Comparison of ENCODE assay signal across 21 mouse cellular contexts in the genomic region with DNA sequence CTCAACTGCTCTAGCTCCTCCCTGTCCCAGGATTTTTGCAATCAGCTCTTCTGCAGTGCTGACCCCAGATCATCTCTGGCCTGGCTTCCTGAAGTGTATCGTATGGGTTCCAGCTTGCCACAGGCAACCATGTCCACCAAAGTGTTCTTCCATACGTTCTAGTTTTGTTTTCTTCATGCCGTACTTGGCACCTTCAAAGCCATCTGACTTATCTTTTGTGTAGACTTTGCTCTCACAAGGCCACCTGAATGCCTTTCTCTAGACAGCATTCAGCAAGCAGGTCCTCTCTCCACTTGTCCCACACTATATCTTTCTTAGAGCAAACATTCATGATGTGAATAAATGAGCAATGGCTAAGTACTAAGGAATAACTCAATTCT. TPM values are rescaled to one million over a fixed set of nuclear protein-coding genes. Genes with fewer than 3 reads are reported as not detected.
"Had no signal": no experiment of that assay in that cellular context is flagged by ENCODE, and none has a peak within 500 bp of the region (broad histone marks: within the 10 kb centered on the region; RNA-seq: fewer than 3 reads in every experiment).

No protein-coding gene starts in this region.

- H3K27me3 ChIP-seq: liver, embryonic 15.5 days; midbrain, embryonic 12.5 days; neural tube, embryonic 13.5 days; neural tube, embryonic 15.5 days had no signal

- H3K4me1 ChIP-seq: liver, embryonic 15.5 days; neural tube, embryonic 13.5 days; neural tube, embryonic 15.5 days had no signal

- H3K36me3 ChIP-seq: liver, embryonic 15.5 days; midbrain, embryonic 10.5 days; midbrain, embryonic 12.5 days; neural tube, embryonic 13.5 days; neural tube, embryonic 15.5 days had no signal

- DNase-seq: lung, adult 18-20 months; lung, embryonic 14.5 days; lung, postnatal 10 days; lung, postnatal 4 days; right cerebral cortex, postnatal 14 days; spleen, adult 18-20 months; thymus, adult 18-20 months; thymus, postnatal 14 days; thymus, postnatal 36 days had no signal

- H3K9ac ChIP-seq: liver, embryonic 15.5 days; lung, embryonic 14.5 days; midbrain, embryonic 12.5 days; neural tube, embryonic 13.5 days; neural tube, embryonic 15.5 days had no signal

- H3K4me3 ChIP-seq: liver, embryonic 15.5 days; midbrain, embryonic 10.5 days; midbrain, embryonic 12.5 days; myocyte; neural tube, embryonic 13.5 days; neural tube, embryonic 15.5 days had no signal

- ATAC-seq: midbrain, embryonic 16.5 days had no signal

- H3K4me2 ChIP-seq: liver, embryonic 15.5 days; lung, embryonic 14.5 days; midbrain, embryonic 12.5 days; neural tube, embryonic 13.5 days; neural tube, embryonic 15.5 days had no signal

- H3K9me3 ChIP-seq: liver, embryonic 15.5 days; midbrain, embryonic 10.5 days; midbrain, embryonic 12.5 days; neural tube, embryonic 13.5 days; neural tube, embryonic 15.5 days had no signal

- H3K27ac ChIP-seq: liver, embryonic 15.5 days; midbrain, embryonic 10.5 days; midbrain, embryonic 12.5 days; neural tube, embryonic 13.5 days; neural tube, embryonic 15.5 days had no signal

RNA-seq across cellular contexts. Expression of gene Cym, which starts 4.4 kb away (rescaled TPM):
- polyA plus RNA-seq: midbrain, embryonic 10.5 days; midbrain, embryonic 12.5 days; neural tube, embryonic 11.5 days had no signal

RNA-seq across cellular contexts. Expression of gene A630076J17Rik, which starts 13.3 kb away (rescaled TPM):
- polyA plus RNA-seq: liver, embryonic 15.5 days; midbrain, embryonic 10.5 days; midbrain, embryonic 12.5 days; midbrain, embryonic 14.5 days; midbrain, embryonic 16.5 days; myocyte; neural tube, embryonic 11.5 days; neural tube, embryonic 13.5 days; neural tube, embryonic 15.5 days had no signal

RNA-seq across cellular contexts. Expression of gene Prok1, which starts 22.4 kb away (rescaled TPM):
- polyA plus RNA-seq: lung, embryonic 16.5 days; midbrain, embryonic 10.5 days; midbrain, embryonic 12.5 days; neural tube, embryonic 11.5 days; neural tube, embryonic 13.5 days; stomach, embryonic 14.5 days had no signal

RNA-seq across cellular contexts. Expression of gene Kcna10, which starts 34.2 kb away (rescaled TPM):
- polyA plus RNA-seq: liver, embryonic 15.5 days; lung, embryonic 14.5 days; lung, embryonic 16.5 days; midbrain, embryonic 10.5 days; midbrain, embryonic 12.5 days; midbrain, embryonic 14.5 days; midbrain, embryonic 16.5 days; myocyte; neural tube, embryonic 11.5 days; neural tube, embryonic 13.5 days; neural tube, embryonic 15.5 days; stomach, embryonic 14.5 days; thymus, postnatal 0 days had no signal
